Mouse (Mus musculus): ENCODE measurements around the gene Anp32b.

DNA sequence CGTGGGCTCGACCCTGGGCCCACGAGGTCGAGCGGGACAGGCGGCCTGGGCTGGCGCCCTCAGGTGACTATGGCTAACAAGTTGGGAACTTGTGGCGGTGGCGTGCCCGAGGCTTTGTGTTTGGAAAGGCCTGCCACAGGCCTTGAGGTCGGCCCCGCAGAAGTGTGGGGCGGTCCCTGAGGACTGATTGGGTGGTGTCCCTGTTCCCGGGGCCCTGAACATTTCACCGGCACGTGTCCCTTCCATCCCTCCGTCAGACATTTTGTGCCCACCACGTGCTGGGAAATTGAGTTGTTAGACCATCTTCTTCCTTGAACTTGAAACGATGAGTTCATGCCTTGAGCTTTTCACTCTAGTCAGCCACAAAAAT is 1.8 kb downstream of the Anp32b start:
- TF ChIP-seq CTCF (IDR thresholded peaks at IDR 0.05; ENCODE audit: low read depth, low read length): no peak
- TF ChIP-seq POLR2A (IDR thresholded peaks at IDR 0.05; ENCODE audit: insufficient read depth, low read length): no peak

All from ES-Bruce4 (cell line).